Mouse (Mus musculus) layer of hippocampus, adult 11-12 months (tissue): ENCODE results near the gene Sipa1l3.
A peak's percentile ranks its signal among the peaks of the same experiment; 100 is the strongest.

Source experiments
- DNase-seq: peaks from one replicate; pipeline ENCODE4 v3.0.0; 2022; ENCODE audit warnings: low spot score

Sipa1l3 gene

DNA sequence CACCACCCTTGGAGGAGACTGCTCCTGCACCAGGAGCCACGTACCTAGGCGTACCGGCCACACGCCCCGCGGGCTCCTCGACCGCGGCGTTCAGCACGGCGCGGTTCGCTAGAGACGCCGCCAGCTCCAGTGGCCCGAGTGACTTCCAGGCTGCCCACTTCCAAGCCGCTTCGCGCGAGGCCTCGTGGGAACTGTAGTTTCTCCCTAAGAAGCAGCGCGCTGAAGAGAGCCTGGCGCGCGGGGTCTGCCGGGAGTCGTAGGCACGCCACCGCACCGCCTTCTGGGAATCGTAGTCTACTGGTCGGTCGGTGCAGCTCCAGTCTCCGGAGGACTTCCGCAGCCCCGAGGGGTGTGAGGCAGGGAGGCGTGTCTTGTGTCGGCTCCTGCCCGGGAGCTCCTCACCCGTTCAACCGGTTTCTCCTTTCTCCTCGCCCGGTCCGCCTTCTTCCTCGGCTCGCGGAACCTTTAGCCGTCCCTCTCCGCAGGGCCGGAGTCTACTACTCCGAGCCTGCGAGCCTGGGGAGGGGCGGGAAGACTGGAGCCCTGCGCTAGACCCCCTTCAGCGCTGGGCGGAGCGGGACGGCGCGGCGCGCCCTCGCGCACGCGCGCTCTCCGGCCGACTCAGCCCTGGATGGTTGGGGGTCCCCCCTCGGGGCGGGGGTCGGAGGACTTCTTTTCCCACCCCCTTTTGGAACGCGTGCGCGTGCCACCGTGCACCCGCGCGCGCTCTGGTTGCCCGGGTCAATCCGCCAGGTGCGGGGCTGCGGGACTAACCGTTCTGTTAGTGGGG lies at the start of gene Sipa1l3:
Sipa1l3 (minus strand) TSS at position 221 of the 790 bp plus-strand sequence.
- DNase-seq = peak; percentile 97

DNA sequence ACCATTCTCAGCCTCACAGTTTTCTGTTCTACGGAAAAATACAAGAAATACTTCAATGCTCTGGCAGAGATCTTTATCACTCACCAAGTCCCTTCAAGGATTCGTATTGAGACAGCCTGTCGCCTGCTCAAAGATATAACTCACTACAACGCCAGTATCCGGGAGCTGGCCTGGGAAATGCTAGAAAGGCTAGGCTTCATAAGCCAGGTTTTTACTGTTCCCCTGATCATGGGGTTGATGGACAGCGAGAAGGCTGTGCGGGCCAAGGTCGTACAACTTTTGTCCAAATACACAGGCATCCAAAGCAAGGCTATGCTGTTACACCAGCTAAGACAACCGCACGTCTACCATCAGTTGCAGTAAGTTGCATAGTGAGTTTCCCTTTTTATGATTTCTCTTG lies 44.6 kb upstream of the Sipa1l3 start:
- no peak for DNase-seq

- no peak for DNase-seq
Measured at GRCm38 (mm10) chr7:29561046-29561445, 42.6 kb upstream of the Sipa1l3 start.

GRCm38 (mm10) chr7:29559290-29559689 lies 40.8 kb upstream of the Sipa1l3 start:
- no peak for DNase-seq

GRCm38 (mm10) chr7:29558744-29559143 lies 40.3 kb upstream of the Sipa1l3 start:
- no peak for DNase-seq

- DNase-seq = no peak
Measured at GRCm38 (mm10) chr7:29556283-29556682, 37.8 kb upstream of the Sipa1l3 start.

DNA sequence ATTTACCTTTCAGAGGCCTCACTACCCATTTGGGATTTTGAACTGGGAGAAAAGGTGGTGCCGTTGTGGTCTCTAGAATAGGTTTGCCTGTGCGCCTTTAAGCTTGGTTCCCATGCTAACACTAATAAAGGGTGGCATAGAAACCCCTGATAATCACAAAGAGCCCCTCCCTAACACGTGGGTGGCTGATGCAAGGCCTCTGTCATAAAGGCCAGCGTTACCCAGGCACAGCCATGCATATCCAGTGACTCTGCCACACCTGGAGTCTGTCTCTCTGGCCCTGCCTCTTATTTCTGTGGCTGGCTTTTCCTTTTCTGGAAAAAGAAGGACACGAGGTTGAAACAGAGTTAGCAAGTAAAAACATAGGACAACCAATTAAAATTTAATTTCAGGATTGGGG lies 37.1 kb upstream of the Sipa1l3 start:
- no peak for DNase-seq

- DNase-seq = no peak
Measured at GRCm38 (mm10) chr7:29555051-29555450, 36.6 kb upstream of the Sipa1l3 start.

GRCm38 (mm10) chr7:29550691-29551090 lies 32.2 kb upstream of the Sipa1l3 start:
- no peak for DNase-seq

- no peak for DNase-seq
Measured at GRCm38 (mm10) chr7:29541608-29542007, 23.2 kb upstream of the Sipa1l3 start.

DNA sequence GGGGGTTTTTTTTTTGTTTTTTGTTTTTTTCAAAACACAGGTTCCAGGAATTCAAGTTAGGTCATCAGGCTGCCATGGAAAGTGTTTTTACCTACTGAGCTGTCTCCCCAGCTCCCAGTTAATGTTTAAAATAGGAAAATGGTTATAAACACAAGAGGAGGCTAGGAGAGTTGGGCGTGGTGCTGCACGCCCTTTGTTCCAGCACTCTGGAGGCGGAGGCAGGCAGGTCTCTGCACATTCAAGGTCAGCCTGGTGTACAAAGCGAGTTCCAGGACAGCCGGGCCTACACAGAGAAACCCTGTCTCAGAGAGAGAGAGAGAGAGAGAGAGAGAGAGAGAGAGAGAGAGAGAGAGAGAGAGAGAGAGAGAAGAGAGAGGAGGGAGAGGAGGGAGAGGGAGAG lies 22.7 kb upstream of the Sipa1l3 start:
- DNase-seq = no peak

- DNase-seq = no peak
Measured at GRCm38 (mm10) chr7:29540631-29541030, 22.2 kb upstream of the Sipa1l3 start.

GRCm38 (mm10) chr7:29523700-29524099 lies 5.3 kb upstream of the Sipa1l3 start:
- DNase-seq = peak; percentile 80

GRCm38 (mm10) chr7:29521841-29522575 lies 3.6 kb upstream of the Sipa1l3 start:
- DNase-seq = peak; percentile 91

GRCm38 (mm10) chr7:29521365-29521764 lies 2.9 kb upstream of the Sipa1l3 start:
- no peak for DNase-seq

DNA sequence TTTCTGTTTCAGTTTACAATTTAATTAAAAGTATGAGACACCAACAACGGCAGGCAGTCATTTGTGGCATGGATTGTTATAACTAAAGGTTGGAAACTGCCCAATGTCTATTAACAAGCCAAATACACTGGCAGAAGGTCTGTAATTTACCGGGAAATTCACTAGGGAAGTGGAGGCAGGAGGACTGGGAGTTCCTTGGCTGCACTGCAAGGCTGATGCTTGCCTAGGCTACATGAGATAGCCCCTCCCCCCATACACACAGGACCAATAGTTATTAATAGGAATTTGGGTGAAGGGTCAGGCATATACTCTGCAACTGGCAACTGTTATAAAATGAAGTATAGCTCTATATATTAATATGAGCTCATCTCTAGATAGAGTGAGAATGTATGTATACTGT lies 2.4 kb upstream of the Sipa1l3 start:
- no peak for DNase-seq

- DNase-seq = peak; percentile 42
Measured at GRCm38 (mm10) chr7:29519211-29519550, 740 bp upstream of the Sipa1l3 start.

- no peak for DNase-seq
Measured at GRCm38 (mm10) chr7:29518054-29518420, 404 bp downstream of the Sipa1l3 start.

DNA sequence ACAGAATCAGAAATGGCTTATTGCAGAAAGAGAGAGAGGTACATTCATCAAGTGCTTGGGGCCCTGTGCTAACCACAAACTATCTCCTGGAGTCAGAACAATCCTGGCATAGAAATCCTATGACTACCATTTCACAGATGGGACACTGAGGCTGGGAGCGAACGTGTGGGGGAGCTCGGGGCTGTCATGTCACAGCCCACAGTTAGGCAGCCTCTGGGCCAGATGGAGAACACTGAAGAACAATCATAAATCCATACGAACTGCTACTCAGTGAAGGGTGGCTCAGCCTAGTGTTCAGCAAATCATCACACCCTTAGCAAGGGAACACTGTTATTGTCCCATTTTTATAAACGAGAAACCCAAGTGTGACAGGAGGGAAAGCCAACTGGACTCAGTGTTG lies 1.3 kb downstream of the Sipa1l3 start:
- DNase-seq = peak; percentile 52

GRCm38 (mm10) chr7:29515652-29516051 lies 2.8 kb downstream of the Sipa1l3 start:
- DNase-seq = no peak

- no peak for DNase-seq
Measured at GRCm38 (mm10) chr7:29512729-29513128, 5.7 kb downstream of the Sipa1l3 start.

DNA sequence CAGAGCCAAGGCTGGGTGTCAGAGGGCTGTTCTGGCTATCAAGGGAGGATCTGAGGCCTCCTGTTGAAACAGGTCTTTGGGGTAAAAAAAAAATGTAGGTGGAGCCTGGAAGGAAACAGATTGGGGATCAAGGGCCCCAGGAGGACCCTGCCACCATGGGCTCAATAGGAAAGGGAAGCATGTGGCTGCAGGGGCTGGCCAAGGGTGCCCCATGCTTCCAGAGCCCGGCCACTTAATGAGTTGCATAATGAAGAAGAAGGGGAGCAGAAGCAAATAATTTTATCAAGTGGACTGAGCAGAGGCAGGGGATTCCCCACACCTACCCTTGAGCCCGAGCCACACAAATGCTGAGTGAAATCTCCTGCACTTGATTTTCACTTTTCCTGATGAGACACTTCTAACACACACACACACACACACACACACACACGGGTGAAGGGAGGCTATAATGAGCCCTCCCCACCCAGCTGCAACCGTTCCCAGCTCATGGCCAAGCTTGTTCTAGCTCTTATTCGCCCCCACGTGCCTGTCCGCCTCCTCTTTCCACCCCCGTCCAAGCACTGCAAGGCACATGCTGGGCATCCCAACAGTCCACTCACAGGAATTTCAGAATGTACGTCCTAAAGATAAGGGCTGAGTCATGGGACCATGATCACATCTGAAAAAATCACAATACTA lies 6.7 kb downstream of the Sipa1l3 start:
- DNase-seq = no peak

- DNase-seq = no peak
Measured at GRCm38 (mm10) chr7:29508522-29508921, 9.9 kb downstream of the Sipa1l3 start.
